Mouse (Mus musculus) spleen, adult 12 weeks (tissue): Measurements from ENCODE around the gene Fgf6.

Source experiments
- DNase-seq: peaks from one replicate; pipeline ENCODE4 v3.0.0; 2022; ENCODE audit warnings: low spot score

Fgf6 gene

GRCm38 (mm10) chr6:127014906-127015770 lies at the start of gene Fgf6:
Gene Fgf6, plus strand, starts transcription at chr6:127015586.
- no peak for DNase-seq

GRCm38 (mm10) chr6:126966241-126967026 lies 49.0 kb upstream of the Fgf6 start:
- DNase-seq: no peak

- DNase-seq: no peak
Observed at GRCm38 (mm10) chr6:126981539-126982234, 33.7 kb upstream of the Fgf6 start.

GRCm38 (mm10) chr6:126993676-126994075 lies 21.7 kb upstream of the Fgf6 start:
- DNase-seq: no peak

GRCm38 (mm10) chr6:126995494-126995893 lies 19.9 kb upstream of the Fgf6 start:
- DNase-seq: no peak

GRCm38 (mm10) chr6:126996399-126996798 lies 19.0 kb upstream of the Fgf6 start:
- no peak for DNase-seq

GRCm38 (mm10) chr6:127005646-127006045 lies 9.7 kb upstream of the Fgf6 start:
- no peak for DNase-seq

- DNase-seq: no peak
Observed at GRCm38 (mm10) chr6:127006551-127006950, 8.8 kb upstream of the Fgf6 start.

- no peak for DNase-seq
Observed at GRCm38 (mm10) chr6:127010021-127010420, 5.4 kb upstream of the Fgf6 start.

GRCm38 (mm10) chr6:127011947-127012535 lies 3.3 kb upstream of the Fgf6 start:
- DNase-seq: no peak

- DNase-seq: no peak
Observed at GRCm38 (mm10) chr6:127019254-127019653, 3.9 kb downstream of the Fgf6 start.

- DNase-seq: no peak
Observed at GRCm38 (mm10) chr6:127020431-127020830, 5.0 kb downstream of the Fgf6 start.

- no peak for DNase-seq
Observed at GRCm38 (mm10) chr6:127024836-127025235, 9.4 kb downstream of the Fgf6 start.

GRCm38 (mm10) chr6:127034760-127035159 lies 19.4 kb downstream of the Fgf6 start:
- no peak for DNase-seq

- DNase-seq: no peak
Observed at GRCm38 (mm10) chr6:127044909-127045308, 29.5 kb downstream of the Fgf6 start.

- DNase-seq: no peak
Observed at GRCm38 (mm10) chr6:127050847-127051246, 35.5 kb downstream of the Fgf6 start.

- DNase-seq: no peak
Observed at GRCm38 (mm10) chr6:127056990-127057588, 41.7 kb downstream of the Fgf6 start.

- DNase-seq: no peak
Observed at GRCm38 (mm10) chr6:127059975-127060374, 44.6 kb downstream of the Fgf6 start.

- no peak for DNase-seq
Observed at GRCm38 (mm10) chr6:127063915-127064314, 48.5 kb downstream of the Fgf6 start.

GRCm38 (mm10) chr6:127064815-127065214 lies 49.4 kb downstream of the Fgf6 start:
- DNase-seq: no peak

GRCm38 (mm10) chr6:127072817-127073216 lies 57.4 kb downstream of the Fgf6 start, which contains the start of gene Fgf23:
Gene Fgf23, plus strand, starts transcription at chr6:127072902.
- DNase-seq: no peak
